Mouse (Mus musculus) cortical plate, adult 2 months (tissue): ENCODE data around the gene Xrcc3.

Experiments
- CTCF ChIP-seq: fragments of 200-500 bp; IDR thresholded peaks from 2 replicates; pipeline ENCODE4 v1.5.1; 2011; ENCODE audit warnings: mild to moderate bottlenecking, control low read depth, low read length; ENCODE audit not compliant: insufficient read depth; ENCODE audit errors: extremely low read depth
- POLR2A ChIP-seq: fragments of 200-500 bp; IDR thresholded peaks from 2 replicates; pipeline ENCODE4 v1.6.1; 2011; ENCODE audit warnings: mild to moderate bottlenecking, low read length, control low read depth; ENCODE audit not compliant: insufficient read depth; ENCODE audit errors: extremely low read depth

DNA sequence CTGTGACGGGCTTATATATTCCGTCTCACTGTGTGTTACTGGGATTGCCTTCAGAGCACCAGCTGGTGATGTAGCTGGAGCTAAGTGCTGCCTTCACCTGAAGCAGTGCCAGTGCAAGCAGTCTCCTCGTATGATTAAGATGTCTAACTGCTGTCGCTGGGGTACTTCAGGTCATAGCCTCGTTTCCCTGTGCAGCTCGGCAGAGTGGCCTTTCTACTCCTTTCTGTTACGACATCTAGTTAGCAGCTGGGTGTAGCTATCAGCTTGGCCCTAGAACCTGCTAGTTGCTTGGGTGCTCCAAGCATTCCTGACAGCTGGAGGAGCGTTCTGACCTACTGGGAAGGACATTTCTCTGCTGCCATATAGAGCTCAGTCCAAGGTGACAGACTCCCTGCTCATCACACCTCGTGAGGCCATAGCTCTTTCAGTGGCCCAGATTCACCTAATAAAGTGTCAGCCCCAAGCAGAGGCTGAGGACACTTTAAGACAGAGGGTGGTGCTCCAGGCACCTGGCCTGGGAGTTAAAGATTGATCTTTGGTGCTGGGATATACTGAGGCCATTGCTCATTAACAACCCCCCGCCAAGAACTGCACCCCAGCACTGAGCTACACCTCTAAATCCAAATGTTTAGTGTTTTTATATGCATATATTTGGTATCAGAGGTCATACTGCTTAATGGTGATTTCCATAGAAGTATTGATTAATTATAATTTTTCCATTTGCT is 13.1 kb downstream of the Xrcc3 start:
- TF ChIP-seq POLR2A (no peak), CTCF (no peak)
